Mouse (Mus musculus) cortical plate, adult 2 months (tissue): ENCODE results near the gene Gm10203.

Experiments
- CTCF ChIP-seq: fragments of 200-500 bp; IDR thresholded peaks from 2 replicates; pipeline ENCODE4 v1.5.1; 2011; ENCODE audit warnings: mild to moderate bottlenecking, control low read depth, low read length; ENCODE audit not compliant: insufficient read depth; ENCODE audit errors: extremely low read depth
- POLR2A ChIP-seq: fragments of 200-500 bp; IDR thresholded peaks from 2 replicates; pipeline ENCODE4 v1.6.1; 2011; ENCODE audit warnings: mild to moderate bottlenecking, low read length, control low read depth; ENCODE audit not compliant: insufficient read depth; ENCODE audit errors: extremely low read depth

GRCm38 (mm10) chr6:149092406-149092805 is 37.6 kb upstream of the Gm10203 start:
- no peak for TF ChIP-seq CTCF
- no peak for TF ChIP-seq POLR2A
